Mouse (Mus musculus) neural tube, embryonic 12.5 days (tissue): ENCODE measurements around the gene Olfr1258. TPM values are rescaled to one million over a fixed set of nuclear protein-coding genes. Genes with fewer than 3 reads are reported as not detected.
"Not testable (repeated sequence)": the region's sequence is repeated elsewhere in the genome, so short reads cannot be mapped to it uniquely, and the experiment has no call there.

Experiments used
- ATAC-seq: fragments of 200-750 bp; cut with Nextera tagmentation; 2 replicates; pipeline ENCODE4 v1.8.0; 2017; ENCODE audit warnings: low read depth, mild to moderate bottlenecking, moderate TSS enrichment, moderate library complexity; ENCODE audit not compliant: low FRiP score
- H3K27ac ChIP-seq: fragments of 300-500 bp; sonication (generic); 2 replicates; pipeline ENCODE4 v1.5.1; 2016
- H3K27me3 ChIP-seq: fragments of 300-500 bp; sonication (generic); replicated peaks from 2 replicates; pipeline ENCODE4 v1.6.1; 2016; ENCODE audit warnings: mild to moderate bottlenecking
- H3K36me3 ChIP-seq: fragments of 300-500 bp; sonication (generic); 2 replicates; pipeline ENCODE4 v1.6.1; 2016; ENCODE audit warnings: mild to moderate bottlenecking
- H3K4me1 ChIP-seq: fragments of 300-500 bp; sonication (generic); 2 replicates; pipeline ENCODE4 v1.6.1; 2016
- H3K4me2 ChIP-seq: fragments of 300-500 bp; sonication (generic); replicated peaks from 2 replicates; pipeline ENCODE4 v1.6.1; 2016; ENCODE audit warnings: mild to moderate bottlenecking
- H3K4me3 ChIP-seq: fragments of 300-500 bp; sonication (generic); 2 replicates; pipeline ENCODE4 v1.5.1; 2016
- H3K9ac ChIP-seq: fragments of 300-500 bp; sonication (generic); 2 replicates; pipeline ENCODE4 v1.6.1; 2016; ENCODE audit warnings: mild to moderate bottlenecking
- H3K9me3 ChIP-seq: fragments of 300-500 bp; sonication (generic); 2 replicates; pipeline ENCODE4 v1.6.1; 2016; ENCODE audit warnings: mild to moderate bottlenecking
- WGBS: fragments of 180-500 bp; shearing (Covaris S2); methylation state at CpG from one replicate; pipeline ENCODE4 v1.1.7; 2016; 5-methylcytosine and 5-hydroxymethylcytosine counted together
- polyA plus RNA-seq: library from polyadenylated mRNA; unstranded; fragments of >200 nt; fragmentation: Nextera tagmentation; extraction: Ambion mirVana; gene quantifications from 2 replicates; pipeline ENCODE4 v1.2.1, GENCODE M21; 2016

Gene Olfr1258
- polyA plus RNA-seq = not detected in 2 replicates

DNA sequence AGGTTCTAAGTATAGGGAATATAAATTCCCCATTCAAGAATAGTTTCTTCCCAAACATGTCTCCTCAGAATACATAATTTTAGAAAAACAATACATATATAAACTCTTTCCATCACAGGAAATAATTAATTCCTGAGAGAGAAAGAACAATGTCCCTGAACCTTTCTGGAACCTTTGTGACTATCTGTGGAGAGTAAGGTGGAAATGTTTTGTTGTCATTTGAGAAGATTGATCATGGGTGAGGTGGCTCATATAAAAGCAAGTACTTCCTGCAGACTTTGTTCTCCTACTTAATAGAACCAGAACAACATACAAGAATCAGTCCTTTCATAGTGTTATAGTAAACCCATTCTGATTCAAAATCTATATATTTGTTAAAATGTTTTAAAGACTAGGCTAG is at the start of gene Olfr1258:
Gene Olfr1258 (plus strand): TSS at position 301 of the 400 bp plus-strand sequence.
- no peak within 1 kb of the TSS for H3K4me3 ChIP-seq
- no peaks in the 10 kb centered on the region for H3K36me3 ChIP-seq
- ATAC-seq = no peak
- H3K27me3 ChIP-seq = no peaks in the 10 kb centered on the region
- H3K9me3 ChIP-seq = no peaks in the 10 kb centered on the region
- H3K27ac ChIP-seq = no peak within 1 kb of the TSS
- no peak within 1 kb of the TSS for H3K4me2 ChIP-seq
- H3K9ac ChIP-seq = no peak within 1 kb of the TSS
- no peaks in the 10 kb centered on the region for H3K4me1 ChIP-seq

DNA sequence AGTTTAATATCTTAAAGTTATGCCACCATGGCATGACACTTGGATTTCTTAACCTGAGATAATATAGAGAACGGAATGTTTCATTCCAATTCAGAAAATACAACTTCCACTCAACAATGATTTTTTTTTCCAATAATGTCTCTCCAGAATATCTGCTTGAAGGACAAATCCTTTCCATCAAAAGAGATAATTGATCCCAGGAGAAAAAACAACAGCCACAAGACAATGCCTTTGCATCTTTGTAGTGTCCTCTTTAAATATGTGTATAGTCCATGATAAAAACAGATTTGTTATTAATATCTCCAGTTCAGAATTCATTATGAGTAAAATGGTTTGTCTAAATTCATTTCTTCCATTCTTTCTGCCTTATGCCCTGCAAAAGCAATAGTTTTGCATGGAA is 49.0 kb upstream of the Olfr1258 start, which contains the start of gene Olfr1257:
Gene Olfr1257 (plus strand): TSS at position 301 of the 400 bp plus-strand sequence.
- Histone ChIP-seq H3K4me2 (no peak within 1 kb of the TSS), H3K9ac (no peak within 1 kb of the TSS), H3K27ac (no peak within 1 kb of the TSS), H3K36me3 (no peaks in the 10 kb centered on the region), H3K9me3 (no peaks in the 10 kb centered on the region), H3K4me1 (no peaks in the 10 kb centered on the region), H3K4me3 (no peak within 1 kb of the TSS), H3K27me3 (no peaks in the 10 kb centered on the region)
- WGBS = 91% methylated on average over 1 of the region's 1 CpGs
- ATAC-seq = no peak

DNA sequence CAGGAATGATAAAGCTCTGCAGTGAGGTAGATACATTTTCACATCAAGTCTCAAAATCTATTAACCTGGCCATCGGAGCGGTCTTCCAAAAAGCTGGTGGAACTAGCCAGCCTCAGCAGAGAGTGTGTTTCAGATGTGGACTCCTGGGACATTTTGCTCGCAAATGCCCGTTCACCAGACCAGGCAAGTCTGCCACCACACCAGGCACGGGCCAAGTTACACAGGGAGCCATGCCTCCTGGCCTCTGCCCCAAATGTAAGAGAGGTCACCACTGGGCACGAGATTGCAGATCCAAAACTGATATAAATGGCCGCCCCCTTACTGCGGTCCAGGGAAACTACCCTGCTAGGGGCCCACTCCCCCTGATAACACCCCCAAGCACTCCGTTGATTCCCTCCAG is 14.5 kb upstream of the Olfr1258 start:
- H3K9me3 ChIP-seq, H3K27ac ChIP-seq, H3K9ac ChIP-seq, H3K4me3 ChIP-seq, H3K4me2 ChIP-seq, ATAC-seq, H3K27me3 ChIP-seq, H3K36me3 ChIP-seq, H3K4me1 ChIP-seq: not testable (repeated sequence)
- 97% methylated on average over 9 of the region's 9 CpGs for WGBS

DNA sequence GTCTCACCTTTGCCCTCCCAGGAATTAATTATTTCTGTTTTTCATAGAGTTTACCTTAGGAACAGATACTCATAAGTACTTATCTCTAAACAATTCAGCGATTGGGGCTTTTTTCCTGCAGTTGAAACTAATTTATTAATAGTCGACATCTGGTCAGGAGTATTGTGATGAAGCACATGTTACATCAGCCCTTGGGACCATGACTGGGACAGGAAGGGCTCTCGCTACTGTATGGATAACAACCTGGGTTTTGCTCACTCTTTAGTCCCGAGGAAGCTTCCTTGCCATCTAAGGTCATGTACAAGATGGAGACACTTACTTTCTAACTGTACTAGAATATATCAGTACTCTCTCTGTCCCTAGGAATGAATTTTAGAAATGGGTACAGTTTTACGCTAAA is 21.5 kb downstream of the Olfr1258 start, which contains the start of gene Olfr1259:
Gene Olfr1259 (minus strand): TSS at position 101 of the 400 bp plus-strand sequence.
- H3K9ac ChIP-seq = no peak within 1 kb of the TSS
- H3K9me3 ChIP-seq = no peaks in the 10 kb centered on the region
- H3K4me3 ChIP-seq = no peak within 1 kb of the TSS
- no peaks in the 10 kb centered on the region for H3K4me1 ChIP-seq
- no peaks in the 10 kb centered on the region for H3K36me3 ChIP-seq
- 90% methylated on average over 5 of the region's 5 CpGs for WGBS
- no peak within 1 kb of the TSS for H3K27ac ChIP-seq
- no peak for ATAC-seq
- H3K4me2 ChIP-seq = no peak within 1 kb of the TSS
- no peaks in the 10 kb centered on the region for H3K27me3 ChIP-seq

DNA sequence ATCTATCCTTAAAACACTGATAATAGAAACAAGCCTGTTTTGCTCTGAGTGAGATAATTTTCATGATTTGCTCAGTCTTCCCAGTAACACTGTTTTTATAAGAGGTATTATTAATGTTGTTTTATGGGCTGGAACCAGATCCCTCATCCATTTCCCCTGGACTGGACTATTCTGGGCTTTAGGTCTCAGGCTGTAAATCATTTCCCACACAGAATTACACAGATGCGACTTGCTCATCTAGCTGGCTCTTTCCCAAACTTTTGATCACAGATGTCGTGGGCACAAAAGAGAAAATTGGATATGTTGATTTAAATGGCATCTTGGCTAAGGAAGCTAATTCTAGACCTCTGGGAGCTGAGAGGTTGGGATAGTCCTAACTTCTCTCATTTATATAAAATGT is 47.1 kb downstream of the Olfr1258 start, which contains the start of gene Olfr1260:
Gene Olfr1260 (plus strand): TSS at position 157 of the 400 bp plus-strand sequence.
- no peak within 1 kb of the TSS for H3K4me2 ChIP-seq
- ATAC-seq = no peak
- H3K27me3 ChIP-seq = no peaks in the 10 kb centered on the region
- WGBS = 66% methylated on average over 2 of the region's 2 CpGs
- no peaks in the 10 kb centered on the region for H3K36me3 ChIP-seq
- no peaks in the 10 kb centered on the region for H3K9me3 ChIP-seq
- H3K4me1 ChIP-seq = no peaks in the 10 kb centered on the region
- no peak within 1 kb of the TSS for H3K9ac ChIP-seq
- no peak within 1 kb of the TSS for H3K4me3 ChIP-seq
- no peak within 1 kb of the TSS for H3K27ac ChIP-seq

DNA sequence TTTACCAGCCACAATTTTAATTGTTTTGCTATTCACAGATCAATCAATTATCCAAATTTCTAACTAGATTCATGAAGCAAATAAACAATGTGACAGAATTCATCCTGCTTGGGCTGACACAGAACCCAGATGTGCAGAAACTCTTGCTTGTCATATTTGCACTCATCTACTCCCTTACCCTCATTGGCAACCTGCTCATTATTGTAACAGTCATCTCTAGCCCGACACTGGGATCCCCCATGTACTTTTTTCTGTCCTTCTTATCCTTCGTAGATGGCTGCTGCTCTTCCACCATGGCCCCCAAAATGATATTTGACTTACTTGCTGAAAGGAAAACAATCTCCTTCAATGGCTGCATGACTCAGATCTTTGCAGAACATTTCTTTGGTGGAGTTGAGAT is 50.6 kb downstream of the Olfr1258 start:
- Histone ChIP-seq H3K4me2 (no peak overlapping the region), H3K4me1 (no peaks in the 10 kb centered on the region), H3K36me3 (no peaks in the 10 kb centered on the region), H3K4me3 (no peak overlapping the region), H3K27me3 (no peaks in the 10 kb centered on the region), H3K27ac (no peak overlapping the region), H3K9ac (no peak overlapping the region), H3K9me3 (no peaks in the 10 kb centered on the region)
- WGBS = 88% methylated on average over 2 of the region's 2 CpGs
- no peak for ATAC-seq

Other genes with a start within 250 kb of the Olfr1258 start
- not detected in 2 replicates for gene Olfr1252, start 202.3 kb upstream of the Olfr1258 start, polyA plus RNA-seq
- not detected in 2 replicates for gene Olfr1253, start 170.2 kb upstream of the Olfr1258 start, polyA plus RNA-seq
- gene Olfr1254, start 133.7 kb upstream of the Olfr1258 start, polyA plus RNA-seq = not detected in 2 replicates
- not detected in 2 replicates for gene Olfr1255, start 115.3 kb upstream of the Olfr1258 start, polyA plus RNA-seq
- gene Olfr1256, start 85.8 kb upstream of the Olfr1258 start, polyA plus RNA-seq = not detected in 2 replicates
- gene Olfr48, start 79.1 kb upstream of the Olfr1258 start, polyA plus RNA-seq = not detected in 2 replicates
- not detected in 2 replicates for gene Olfr1257, start 48.9 kb upstream of the Olfr1258 start, polyA plus RNA-seq
- gene Olfr1259, start 21.4 kb downstream of the Olfr1258 start, polyA plus RNA-seq = not detected in 2 replicates
- not detected in 2 replicates for gene Olfr1260, start 47.0 kb downstream of the Olfr1258 start, polyA plus RNA-seq
- gene Olfr1261, start 63.9 kb downstream of the Olfr1258 start, polyA plus RNA-seq = not detected in 2 replicates
- gene Olfr1262, start 72.8 kb downstream of the Olfr1258 start, polyA plus RNA-seq = not detected in 2 replicates
- not detected in 2 replicates for gene Olfr1263, start 84.8 kb downstream of the Olfr1258 start, polyA plus RNA-seq
- gene Olfr1264, start 98.3 kb downstream of the Olfr1258 start, polyA plus RNA-seq = not detected in 2 replicates
- not detected in 2 replicates for gene Olfr1265, start 108.0 kb downstream of the Olfr1258 start, polyA plus RNA-seq
- gene Olfr140, start 136.3 kb downstream of the Olfr1258 start, polyA plus RNA-seq = not detected in 2 replicates
- not detected in 2 replicates for gene Olfr1269, start 194.1 kb downstream of the Olfr1258 start, polyA plus RNA-seq
- not detected in 2 replicates for gene Olfr32, start 215.0 kb downstream of the Olfr1258 start, polyA plus RNA-seq
- gene Olfr1270, start 225.8 kb downstream of the Olfr1258 start, polyA plus RNA-seq = not detected in 2 replicates